In genomic region chr12:78910684-78911461, GRCm38 (mm10) we compare ENCODE assay signal across 8 mouse cellular contexts. TPM values are rescaled to one million over a fixed set of nuclear protein-coding genes. Genes with fewer than 3 reads are reported as not detected.
DNase-seq lines count a peak whose midpoint lies in the region; ATAC-seq and TF ChIP-seq lines count a peak whose summit lies in the region.

No protein-coding gene starts in this region.

- H3K4me3 ChIP-seq in forebrain, embryonic 15.5 days, result no peak overlapping the region
- H3K4me3 ChIP-seq in liver, embryonic 16.5 days (ENCODE audit: low read depth, low read length), result peak overlapping the region; percentile 66
- H3K4me3 ChIP-seq in stomach, postnatal 0 days (ENCODE audit: low read depth, low read length), result peak overlapping the region; percentile 40

- H3K4me1 ChIP-seq in forebrain, embryonic 15.5 days, result peaks cover 18% of the 10 kb centered on the region
- H3K4me1 ChIP-seq in liver, embryonic 16.5 days (ENCODE audit: control insufficient read depth, low read depth, low read length), result peaks cover 64% of the 10 kb centered on the region
- no peaks in the 10 kb centered on the region for H3K4me1 ChIP-seq in stomach, postnatal 0 days (replicated peaks; ENCODE audit: control insufficient read depth, insufficient read depth)

- peaks cover 62% of the 10 kb centered on the region for H3K27me3 ChIP-seq in forebrain, embryonic 15.5 days
- H3K27me3 ChIP-seq in liver, embryonic 16.5 days (ENCODE audit: control insufficient read depth, insufficient read depth, low read depth, low read length), result peaks cover 13% of the 10 kb centered on the region; the same call in 1 of the 2 replicates
- H3K27me3 ChIP-seq in stomach, postnatal 0 days (ENCODE audit: control insufficient read depth, insufficient read depth, low read length), result no peaks in the 10 kb centered on the region

- 10% methylated on average over 16 of the region's 16 CpGs for WGBS in forebrain, embryonic 15.5 days
- WGBS in liver, embryonic 16.5 days (ENCODE audit: insufficient replicate concordance), result 3% methylated on average over 16 of the region's 16 CpGs
- WGBS in stomach, postnatal 0 days, result 16% methylated on average over 16 of the region's 16 CpGs

- H3K9me3 ChIP-seq in forebrain, embryonic 15.5 days, result no peaks in the 10 kb centered on the region
- H3K9me3 ChIP-seq in liver, embryonic 16.5 days (replicated peaks; ENCODE audit: control insufficient read depth, low read length), result peaks cover 2% of the 10 kb centered on the region; the same call in 1 of the 2 replicates
- H3K9me3 ChIP-seq in stomach, postnatal 0 days (ENCODE audit: control insufficient read depth, low read length), result 0 out of 2 replicates have a peak, but pooled peaks cover 3% of the 10 kb centered on the region

- TF ChIP-seq EP300 in stomach, postnatal 0 days (optimal IDR thresholded peaks at IDR 0.05), result no peak

- no peak overlapping the region for H3K27ac ChIP-seq in forebrain, embryonic 15.5 days (replicated peaks)
- H3K27ac ChIP-seq in liver, embryonic 16.5 days (ENCODE audit: low read length), result peak overlapping the region; percentile 97
- peak overlapping the region; percentile 87 for H3K27ac ChIP-seq in stomach, postnatal 0 days (replicated peaks)

- no peak overlapping the region for H3K9ac ChIP-seq in forebrain, embryonic 15.5 days (replicated peaks)
- peak overlapping the region; percentile 74 for H3K9ac ChIP-seq in liver, embryonic 16.5 days (ENCODE audit: low read depth, low read length)
- H3K9ac ChIP-seq in stomach, postnatal 0 days (ENCODE audit: low read length), result peak overlapping the region; percentile 53

- H3K36me3 ChIP-seq in forebrain, embryonic 15.5 days, result no peaks in the 10 kb centered on the region
- no peaks in the 10 kb centered on the region for H3K36me3 ChIP-seq in liver, embryonic 16.5 days (ENCODE audit: control insufficient read depth, insufficient read depth)
- H3K36me3 ChIP-seq in stomach, postnatal 0 days (ENCODE audit: control insufficient read depth, insufficient read depth, low read length), result no peaks in the 10 kb centered on the region

- no peak for TF ChIP-seq CTCF in stomach, postnatal 0 days (IDR thresholded peaks at IDR 0.05; ENCODE audit: low read depth)

- no peak for ATAC-seq in forebrain, embryonic 15.5 days (replicated peaks)
- peak; percentile 85 for ATAC-seq in liver, embryonic 16.5 days (ENCODE audit: low read depth)
- ATAC-seq in stomach, postnatal 0 days (ENCODE audit: low FRiP score, low TSS enrichment), result peak; percentile 69

- peak overlapping the region; percentile 46; the same call in 1 of the 2 replicates for H3K4me2 ChIP-seq in forebrain, embryonic 15.5 days (replicated peaks)
- H3K4me2 ChIP-seq in liver, embryonic 16.5 days (ENCODE audit: low read depth, low read length), result peak overlapping the region; percentile 83
- H3K4me2 ChIP-seq in stomach, postnatal 0 days (replicated peaks; ENCODE audit: low read depth), result peak overlapping the region; percentile 66

- peak; percentile 68 for DNase-seq in urinary bladder, postnatal 14 days (ENCODE audit: low spot score)
- no peak for DNase-seq in urinary bladder, postnatal 10 days (ENCODE audit: low spot score)
- peak; percentile 69 for DNase-seq in stomach, postnatal 0 days (ENCODE audit: low spot score)
- no peak for DNase-seq in thymus, postnatal 4 days
- no peak for DNase-seq in T-cell, adult 2 months (ENCODE audit: low spot score)
- DNase-seq in kidney, adult 9 months, result no peak

RNA-seq across cellular contexts. Expression of gene Plek2, which starts 4.1 kb away (rescaled TPM):
- polyA plus RNA-seq in forebrain, embryonic 15.5 days (2015; fragmentation: Nextera tagmentation; extraction: Ambion mirVana), result 0.50 and 0.66 TPM in 2 replicates
- polyA plus RNA-seq in liver, embryonic 16.5 days (2015; fragmentation: Nextera tagmentation; extraction: Ambion mirVana), result 38.4 and 39.6 TPM in 2 replicates
- 42.6 and 50.2 TPM in 2 replicates for polyA plus RNA-seq in stomach, postnatal 0 days (2015; fragmentation: Nextera tagmentation; extraction: Ambion mirVana)

RNA-seq across cellular contexts. Expression of gene Eif2s1, which starts 49.3 kb away (rescaled TPM):
- polyA plus RNA-seq in forebrain, embryonic 15.5 days (2015; fragmentation: Nextera tagmentation; extraction: Ambion mirVana), result 162 and 163 TPM in 2 replicates
- polyA plus RNA-seq in liver, embryonic 16.5 days (2015; fragmentation: Nextera tagmentation; extraction: Ambion mirVana), result 139 and 149 TPM in 2 replicates
- polyA plus RNA-seq in stomach, postnatal 0 days (2015; fragmentation: Nextera tagmentation; extraction: Ambion mirVana), result 132 and 145 TPM in 2 replicates

RNA-seq across cellular contexts. Expression of gene Atp6v1d, which starts 49.4 kb away (rescaled TPM):
- polyA plus RNA-seq in forebrain, embryonic 15.5 days (2015; fragmentation: Nextera tagmentation; extraction: Ambion mirVana), result 116 and 120 TPM in 2 replicates
- polyA plus RNA-seq in liver, embryonic 16.5 days (2015; fragmentation: Nextera tagmentation; extraction: Ambion mirVana), result 24.4 and 26.7 TPM in 2 replicates
- polyA plus RNA-seq in stomach, postnatal 0 days (2015; fragmentation: Nextera tagmentation; extraction: Ambion mirVana), result 72.1 and 76.5 TPM in 2 replicates

Comparison
In these comparisons a context has a peak if more than half of its experiments do, and no peak if none do; other contexts are left out.
1. DNase-seq: peak in urinary bladder, postnatal 14 days (single experiment) and stomach, postnatal 0 days (single experiment); none in urinary bladder, postnatal 10 days (single experiment), thymus, postnatal 4 days (single experiment), T-cell, adult 2 months (single experiment) and kidney, adult 9 months (single experiment).
2. RNA of gene Plek2, which starts 4.1 kb away (polyA plus RNA-seq): 42.6 to 50.2 TPM in stomach, postnatal 0 days and 38.4 to 39.6 TPM in liver, embryonic 16.5 days; 0.50 to 0.66 TPM in forebrain, embryonic 15.5 days; every median in the first group is over 10 times any median in the second.
3. Peak in every context shown above with its lines, with median percentiles within 50 percentile points of each other: H3K4me2 ChIP-seq.